Mouse (Mus musculus) brain, embryonic 14.5 days (tissue): ENCODE results near the gene Clec16a. TPM values are rescaled to one million over a fixed set of nuclear protein-coding genes. Genes with fewer than 3 reads are reported as not detected.

ENCODE experiments used
- DNase-seq: peaks from one replicate; pipeline ENCODE4 v3.0.0-alpha.2; 2011; ENCODE audit warnings: low read depth
- CTCF ChIP-seq: fragments of 200-500 bp; IDR thresholded peaks from 2 replicates; pipeline ENCODE4 v1.5.1; 2012; ENCODE audit warnings: inconsistent platforms, mild to moderate bottlenecking, moderate library complexity, borderline replicate concordance; ENCODE audit not compliant: insufficient read depth, insufficient read length; ENCODE audit errors: extremely low read depth
- POLR2A ChIP-seq: fragments of 200-500 bp; IDR thresholded peaks from 2 replicates; pipeline ENCODE4 v1.6.1; 2012; ENCODE audit warnings: mild to moderate bottlenecking, inconsistent platforms, borderline replicate concordance; ENCODE audit not compliant: poor library complexity, insufficient read depth, insufficient read length, severe bottlenecking; ENCODE audit errors: extremely low read depth
- polyA plus RNA-seq: library from polyadenylated mRNA; depleted of rRNA; stranded (reverse); fragments of >200 nt; gene quantifications from 2 replicates; pipeline ENCODE4 v1.2.3, GENCODE M21; 2012

The Clec16a gene
- polyA plus RNA-seq, 1 experiment = 39.3 TPM

DNA sequence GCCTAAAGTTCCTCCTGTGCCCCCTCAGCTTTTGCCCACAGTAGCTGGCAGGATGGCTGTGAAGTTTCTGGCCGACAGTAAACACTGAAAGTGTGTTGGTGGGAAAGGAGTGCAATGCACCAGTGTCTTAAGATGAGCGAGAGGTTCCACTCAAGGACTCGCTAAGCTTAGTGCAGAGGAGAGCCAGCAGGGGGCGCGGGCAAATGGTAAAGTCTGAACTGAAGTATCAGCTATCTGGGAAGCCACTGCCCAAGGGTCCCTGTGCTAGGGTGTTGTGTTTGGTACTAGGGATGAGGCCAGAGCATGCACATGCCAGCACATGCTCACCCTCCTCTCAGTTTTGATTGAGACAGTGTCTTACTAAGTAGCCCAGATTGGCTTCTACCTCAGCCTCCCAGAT lies 94.9 kb downstream of the Clec16a start:
- DNase-seq = peak; percentile 86
- TF ChIP-seq POLR2A = no peak
- peak; percentile 89 for TF ChIP-seq CTCF

GRCm38 (mm10) chr16:10641146-10641545 lies 96.0 kb downstream of the Clec16a start:
- DNase-seq = no peak
- TF ChIP-seq CTCF (no peak), POLR2A (no peak)

GRCm38 (mm10) chr16:10642857-10643633 lies 97.9 kb downstream of the Clec16a start:
- DNase-seq = no peak
- no peak for TF ChIP-seq POLR2A
- no peak for TF ChIP-seq CTCF

DNA sequence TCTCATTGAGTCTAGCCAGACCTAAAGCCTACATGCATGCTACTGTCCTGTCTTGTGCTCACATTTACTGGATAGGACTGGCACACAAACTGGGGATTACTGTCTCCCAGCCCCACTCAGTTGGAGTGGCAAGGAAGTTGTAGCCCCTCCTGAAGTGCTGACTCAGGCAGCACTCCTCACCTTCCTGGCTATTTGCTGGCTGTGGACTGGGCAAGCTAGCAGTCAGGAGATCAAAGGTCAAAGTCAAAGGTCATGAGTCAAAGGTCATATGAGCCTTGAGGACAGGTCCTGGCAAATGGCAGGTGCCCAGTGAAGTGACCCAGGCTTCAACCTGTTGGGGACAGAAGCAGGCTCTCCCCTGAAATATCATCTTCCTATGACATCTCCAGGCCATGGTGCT lies 99.1 kb downstream of the Clec16a start:
- DNase-seq = no peak
- TF ChIP-seq POLR2A (no peak), CTCF (no peak)

GRCm38 (mm10) chr16:10644731-10645130 lies 99.6 kb downstream of the Clec16a start:
- no peak for TF ChIP-seq CTCF
- TF ChIP-seq POLR2A = no peak

GRCm38 (mm10) chr16:10651804-10652203 lies 106.7 kb downstream of the Clec16a start:
- TF ChIP-seq POLR2A (no peak), CTCF (no peak)
- no peak for DNase-seq

More at GRCm38 (mm10) chr16:10644731-10645130, 99.6 kb downstream of the Clec16a start:
- no peak for DNase-seq

DNA sequence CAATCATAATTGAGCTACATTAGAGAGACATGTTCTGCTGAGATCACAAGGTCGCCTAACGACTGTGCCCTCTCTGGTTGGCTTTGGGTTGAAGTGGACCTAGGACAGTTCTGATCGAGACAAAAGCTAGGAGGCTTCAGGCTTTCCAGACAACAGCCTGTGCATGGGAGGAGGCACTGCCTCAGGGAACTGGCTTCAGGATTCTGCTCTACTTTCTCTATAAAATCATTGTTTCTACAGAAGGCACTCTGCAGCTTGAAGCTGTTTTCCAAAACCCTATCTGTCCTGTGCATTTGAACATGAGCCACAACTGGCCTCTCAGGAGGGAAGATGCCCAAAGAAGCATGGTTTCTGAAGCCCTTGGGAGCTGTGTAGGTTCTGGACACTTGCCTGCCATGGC lies 107.8 kb downstream of the Clec16a start:
- DNase-seq = no peak
- TF ChIP-seq POLR2A (no peak), CTCF (no peak)

DNA sequence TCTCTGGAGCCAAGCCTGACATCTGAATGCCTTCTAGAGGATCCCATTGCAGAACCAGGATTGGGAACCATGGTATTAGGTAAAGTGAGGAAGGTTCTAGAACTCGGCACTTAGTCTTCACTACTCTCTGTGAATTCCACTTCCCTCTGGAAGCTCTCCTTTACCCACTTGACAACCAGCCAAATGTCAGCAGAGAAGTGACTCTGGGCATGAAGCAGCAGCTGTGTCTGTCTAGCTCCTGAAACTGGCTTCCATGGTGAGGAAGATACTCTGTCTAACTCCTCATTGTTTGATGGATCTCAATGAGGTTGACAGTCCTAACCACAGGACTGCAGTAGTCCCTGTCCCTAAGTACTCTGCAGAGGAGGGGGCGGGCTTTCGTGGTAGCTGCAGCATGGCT lies 110.1 kb downstream of the Clec16a start:
- TF ChIP-seq POLR2A (no peak), CTCF (no peak)
- DNase-seq = no peak

- TF ChIP-seq CTCF (no peak), POLR2A (no peak)
- DNase-seq = no peak
Measured at GRCm38 (mm10) chr16:10655926-10656325, 110.8 kb downstream of the Clec16a start.

GRCm38 (mm10) chr16:10656461-10656860 lies 111.3 kb downstream of the Clec16a start:
- TF ChIP-seq POLR2A = no peak
- no peak for TF ChIP-seq CTCF
- no peak for DNase-seq

GRCm38 (mm10) chr16:10656939-10657338 lies 111.8 kb downstream of the Clec16a start:
- TF ChIP-seq POLR2A (no peak), CTCF (no peak)
- DNase-seq = no peak

DNA sequence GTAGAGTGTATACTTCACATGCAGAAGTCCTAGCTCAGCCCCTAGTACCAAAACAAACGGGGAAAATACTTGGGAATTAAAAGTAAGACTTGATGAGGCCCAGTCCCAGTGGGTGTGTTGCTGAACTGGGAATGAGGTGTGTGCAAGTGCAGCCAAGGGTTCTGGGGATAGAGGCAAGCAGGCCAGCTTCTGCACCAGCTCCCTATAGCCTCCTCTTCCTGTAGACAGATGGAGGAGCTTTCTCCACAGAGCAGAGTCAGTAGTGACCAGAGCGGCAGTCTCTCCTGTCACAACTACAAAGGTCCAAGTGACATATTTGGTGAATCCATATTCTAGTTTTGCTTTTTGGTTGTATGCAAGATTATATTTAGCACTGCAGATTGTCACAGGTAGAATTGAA lies 114.1 kb downstream of the Clec16a start:
- TF ChIP-seq CTCF = no peak
- no peak for TF ChIP-seq POLR2A
- DNase-seq = no peak

DNA sequence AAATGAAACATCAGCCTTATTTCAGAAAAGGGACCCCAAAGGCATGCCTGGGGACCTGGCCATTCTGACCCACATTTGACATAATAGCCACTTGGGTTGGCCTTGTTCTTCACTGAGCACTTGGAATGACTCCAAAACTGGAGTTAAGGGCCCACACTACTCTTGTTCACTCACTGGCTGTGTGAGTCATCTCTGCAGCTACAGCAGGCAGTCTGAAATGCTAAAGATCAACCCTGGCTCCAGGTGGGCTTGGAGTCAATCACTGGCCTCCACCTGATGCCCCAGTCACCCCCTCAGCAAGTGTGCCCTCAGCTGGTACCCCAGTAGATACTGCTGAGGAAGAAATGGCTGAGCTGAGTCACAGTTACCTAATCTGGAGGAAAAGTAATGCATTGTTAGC lies 115.4 kb downstream of the Clec16a start:
- no peak for DNase-seq

DNA sequence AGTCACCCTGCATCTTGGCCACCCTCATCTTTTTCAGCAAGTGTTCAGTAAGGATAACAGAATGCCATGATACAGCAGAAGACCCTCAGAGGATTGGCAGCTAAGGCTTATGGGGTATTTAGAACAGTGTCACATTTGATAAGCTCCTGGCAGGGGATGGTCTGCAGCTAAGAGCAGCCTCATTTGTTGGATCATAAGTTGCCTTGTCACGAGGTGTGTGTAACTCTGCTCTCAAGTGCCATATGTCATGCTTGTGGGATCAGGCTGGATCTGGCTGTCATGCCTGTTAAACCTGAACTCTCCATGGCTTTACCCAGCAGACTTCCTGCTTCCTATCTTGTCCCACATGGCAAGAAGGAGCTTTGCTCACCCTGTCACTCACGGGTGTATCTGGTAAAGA lies 116.2 kb downstream of the Clec16a start:
- DNase-seq = peak; percentile 47
- TF ChIP-seq CTCF (no peak), POLR2A (no peak)

More for the DNA sequence above, 115.4 kb downstream of the Clec16a start:
- TF ChIP-seq CTCF (no peak), POLR2A (no peak)
